Mouse (Mus musculus) heart, postnatal 14 days (tissue): ENCODE data around the gene Zfand3. TPM values are rescaled to one million over a fixed set of nuclear protein-coding genes. Genes with fewer than 3 reads are reported as not detected.

Source experiments
- DNase-seq, 2 experiments: peaks; one replicate each; pipeline ENCODE4 v3.0.0; 2021 to 2022
- intact Hi-C: fragments of 180-260 bp; cut with DNase I; formaldehyde crosslinking; loops from one replicate; pipeline ENCODE4 v1.15.1; 2025
- total RNA-seq, 2 experiments: library from RNA; stranded (reverse); gene quantifications; 2 replicates each; pipeline ENCODE4 v1.2.3; 2021

The Zfand3 gene
- total RNA-seq, 2 experiments from 2014 or later, result 118 to 128 TPM

GRCm38 (mm10) chr17:30200283-30200682 is 195.8 kb downstream of the Zfand3 start:
- intact Hi-C loops, result no loop called here
- DNase-seq, result no peak

- intact Hi-C loops, result no loop called here
- DNase-seq, result no peak
Observed at GRCm38 (mm10) chr17:30205062-30205825, 200.7 kb downstream of the Zfand3 start.

GRCm38 (mm10) chr17:30210262-30210661 is 205.7 kb downstream of the Zfand3 start:
- intact Hi-C loops, result no loop called here

GRCm38 (mm10) chr17:30210936-30211335 is 206.4 kb downstream of the Zfand3 start:
- no peak for DNase-seq
- intact Hi-C loops, result no loop called here

More at GRCm38 (mm10) chr17:30210262-30210661, 205.7 kb downstream of the Zfand3 start:
- DNase-seq, result no peak

GRCm38 (mm10) chr17:30212647-30213046 is 208.1 kb downstream of the Zfand3 start:
- no peak for DNase-seq
- intact Hi-C loops, result no loop called here

- DNase-seq, result no peak
- intact Hi-C loops, result no loop called here
Observed at GRCm38 (mm10) chr17:30213371-30213770, 208.8 kb downstream of the Zfand3 start.

GRCm38 (mm10) chr17:30214393-30214792 is 209.9 kb downstream of the Zfand3 start:
- intact Hi-C loops, result no loop called here
- DNase-seq, result no peak

- peak in 1 of 2 experiments; percentile 49 for DNase-seq
- intact Hi-C loops, result no loop called here
Observed at GRCm38 (mm10) chr17:30215741-30216140, 211.2 kb downstream of the Zfand3 start.

- no peak for DNase-seq
- intact Hi-C loops, result no loop called here
Observed at GRCm38 (mm10) chr17:30221677-30222076, 217.1 kb downstream of the Zfand3 start.

GRCm38 (mm10) chr17:30222361-30222760 is 217.8 kb downstream of the Zfand3 start:
- DNase-seq, result no peak
- intact Hi-C loops, result no loop called here

- intact Hi-C loops, result no loop called here
- DNase-seq, result no peak
Observed at GRCm38 (mm10) chr17:30222837-30223236, 218.3 kb downstream of the Zfand3 start.

GRCm38 (mm10) chr17:30225030-30225740 is 220.7 kb downstream of the Zfand3 start:
- intact Hi-C loops, result no loop called here
- DNase-seq, result no peak

- no peak for DNase-seq
- intact Hi-C loops, result no loop called here
Observed at GRCm38 (mm10) chr17:30228439-30229215, 224.1 kb downstream of the Zfand3 start.

GRCm38 (mm10) chr17:30230428-30230827 is 225.9 kb downstream of the Zfand3 start:
- DNase-seq, result peak; percentile 41 to 42
- intact Hi-C loops, result no loop called here

GRCm38 (mm10) chr17:30231483-30231882 is 226.9 kb downstream of the Zfand3 start:
- no peak for DNase-seq
- intact Hi-C loops, result no loop called here

GRCm38 (mm10) chr17:30232698-30233097 is 228.2 kb downstream of the Zfand3 start:
- DNase-seq, result no peak
- intact Hi-C loops, result no loop called here

GRCm38 (mm10) chr17:30235380-30235779 is 230.8 kb downstream of the Zfand3 start:
- DNase-seq, result no peak
- intact Hi-C loops, result no loop called here

GRCm38 (mm10) chr17:30236611-30237010 is 232.1 kb downstream of the Zfand3 start:
- intact Hi-C loops, result no loop called here

GRCm38 (mm10) chr17:30237600-30237999 is 233.1 kb downstream of the Zfand3 start:
- DNase-seq, result no peak
- intact Hi-C loops, result no loop called here

More at GRCm38 (mm10) chr17:30236611-30237010, 232.1 kb downstream of the Zfand3 start:
- DNase-seq, result no peak

- intact Hi-C loops, result no loop called here
- peak in 1 of 2 experiments; percentile 51 for DNase-seq
Observed at GRCm38 (mm10) chr17:30239458-30239857, 234.9 kb downstream of the Zfand3 start.

GRCm38 (mm10) chr17:30240659-30241058 is 236.1 kb downstream of the Zfand3 start:
- intact Hi-C loops, result no loop called here
- no peak for DNase-seq
